Mouse (Mus musculus) stomach, postnatal 0 days (tissue): ENCODE measurements around the gene N6amt1.

Experiments used
- CTCF ChIP-seq: IDR thresholded peaks from 2 replicates; pipeline ENCODE4 v1.5.1; 2016; ENCODE audit warnings: antibody characterized with exemption, low read depth, mild to moderate bottlenecking, moderate library complexity
- EP300 ChIP-seq: optimal IDR thresholded peaks from 2 replicates; pipeline ENCODE3; 2016; ENCODE audit warnings: antibody characterized with exemption

DNA sequence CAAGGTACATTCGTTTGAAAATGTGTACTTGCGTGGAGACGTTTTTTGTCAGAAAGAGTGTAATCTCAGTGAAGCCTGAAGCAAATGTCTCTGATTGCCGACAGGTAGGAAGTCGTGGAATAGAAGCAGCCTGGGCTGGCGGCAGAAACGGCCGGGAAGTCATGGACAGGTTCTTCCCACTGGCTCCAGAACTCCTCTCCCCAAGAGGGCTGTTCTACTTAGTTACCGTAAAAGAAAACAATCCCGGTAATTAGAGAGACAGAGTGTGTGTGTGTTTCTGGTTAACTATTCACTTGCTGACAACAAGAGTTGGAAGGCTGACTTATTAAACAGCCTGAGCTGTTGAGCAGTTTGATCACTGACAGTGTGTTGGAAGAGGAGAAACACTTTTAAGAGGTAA lies 12.1 kb downstream of the N6amt1 start:
- TF ChIP-seq CTCF (no peak), EP300 (no peak)
